Mouse (Mus musculus): Measurements from ENCODE around the gene Dock2.

The Dock2 gene

DNA sequence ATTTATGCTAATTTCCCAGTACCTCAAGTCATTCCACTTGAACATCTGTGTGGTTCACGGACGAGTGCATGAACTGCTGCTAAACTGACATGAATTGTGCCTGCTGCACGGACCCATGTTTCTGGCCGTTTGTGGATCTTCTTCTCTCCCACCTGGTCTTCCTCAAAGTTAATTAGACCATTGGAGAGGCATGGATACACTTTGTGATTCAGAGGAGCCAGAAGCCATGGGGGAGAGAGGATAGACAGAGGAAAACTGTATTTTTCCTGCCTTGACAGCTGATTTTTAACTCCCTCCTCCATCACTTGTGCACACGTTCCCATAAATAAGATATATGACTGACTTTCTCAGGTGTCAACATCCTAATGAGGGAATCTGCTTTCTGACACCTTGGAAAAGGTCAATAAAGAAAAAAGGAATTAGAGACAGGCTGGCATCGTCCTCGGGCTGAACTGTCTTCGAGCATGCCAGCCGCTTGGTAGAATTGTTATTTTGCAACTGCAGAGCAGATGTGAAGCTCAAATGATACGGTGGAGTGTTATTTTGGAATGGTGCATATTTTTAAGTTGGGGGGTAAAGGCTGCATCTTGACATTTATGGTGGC is 434.1 kb downstream of the Dock2 start:
- DNase-seq (ENCODE audit: low spot score in 2 of 2): no peak

DNA sequence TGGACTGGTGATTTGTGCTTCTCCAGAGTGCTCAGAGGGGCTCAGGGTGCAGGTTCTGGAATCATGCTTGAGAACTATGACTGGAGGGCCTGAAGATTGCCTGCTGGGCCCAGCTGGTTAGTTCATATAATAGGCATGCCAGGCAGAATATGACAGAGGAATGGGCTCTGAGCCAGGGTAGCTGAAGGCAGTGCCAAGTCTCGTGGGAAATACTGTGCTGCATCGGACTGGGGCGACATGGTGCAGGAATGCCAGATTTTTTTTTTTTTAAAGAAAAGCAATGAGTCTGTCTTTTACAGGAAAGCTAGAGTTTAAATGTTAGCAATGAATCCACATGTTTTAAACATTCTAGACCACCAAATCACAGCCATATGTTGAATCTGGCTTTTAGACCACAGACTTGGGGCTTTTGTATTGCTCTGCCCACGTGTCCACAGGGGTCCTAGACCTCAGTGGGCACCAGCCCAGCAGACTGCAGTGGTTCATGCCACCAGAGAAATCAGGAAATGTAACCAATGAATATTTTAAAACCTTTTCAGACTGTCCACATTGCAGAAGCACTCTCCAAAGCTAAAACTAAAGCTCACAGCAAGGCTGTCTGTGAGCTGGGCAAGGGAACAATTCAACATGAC is 435.3 kb downstream of the Dock2 start:
- peak; percentile 64 to 66 for DNase-seq (ENCODE audit: low spot score in 2 of 2)

DNA sequence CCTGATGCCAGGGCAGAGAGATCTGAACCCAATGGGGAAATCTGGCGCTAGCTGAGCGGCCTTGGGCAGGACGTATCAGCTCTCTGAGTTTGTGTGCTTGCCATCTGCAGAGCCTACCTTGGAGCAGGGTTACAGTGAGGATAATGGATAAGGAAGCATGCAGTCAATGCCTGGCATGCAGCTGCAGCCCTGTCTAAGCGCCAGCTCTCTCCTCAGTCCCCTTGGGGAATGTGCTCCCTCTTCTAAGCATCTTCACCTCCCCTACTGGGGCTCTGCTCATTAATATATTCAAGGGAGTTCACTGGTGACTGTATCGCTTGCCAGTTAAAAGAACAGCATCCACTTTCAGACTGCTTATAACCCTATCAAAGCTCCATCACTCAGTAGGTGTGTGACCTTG is 439.4 kb downstream of the Dock2 start:
- DNase-seq (ENCODE audit: low spot score in 2 of 2): no peak

DNA sequence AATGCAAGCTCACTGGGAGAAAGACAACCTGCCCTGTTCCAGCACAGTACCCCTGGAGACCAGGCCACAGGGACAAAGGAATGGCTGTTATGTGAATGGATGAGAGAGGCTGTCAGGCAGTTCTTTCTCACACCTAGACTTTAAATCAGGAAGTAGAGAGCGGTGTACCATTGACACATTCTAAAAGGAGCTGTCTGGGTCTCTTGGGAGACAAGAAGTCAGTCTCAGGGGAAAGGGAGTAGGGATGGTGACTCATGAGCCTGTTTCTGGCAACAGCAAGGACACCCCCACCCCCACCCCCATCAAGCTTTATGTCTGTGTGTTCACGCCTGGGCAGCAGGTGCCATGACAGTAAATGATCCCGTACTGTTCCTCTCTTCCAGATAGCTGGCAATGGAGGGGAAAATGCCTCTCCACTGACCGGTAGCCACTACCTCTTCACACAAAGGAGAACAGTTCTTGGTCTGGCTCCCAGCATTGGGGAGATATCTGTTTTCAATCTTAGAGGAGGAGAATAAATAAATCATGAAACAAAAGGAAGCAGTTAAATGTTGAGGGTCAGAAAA is 439.9 kb downstream of the Dock2 start:
- no peak for DNase-seq (ENCODE audit: low spot score in 2 of 2)

DNA sequence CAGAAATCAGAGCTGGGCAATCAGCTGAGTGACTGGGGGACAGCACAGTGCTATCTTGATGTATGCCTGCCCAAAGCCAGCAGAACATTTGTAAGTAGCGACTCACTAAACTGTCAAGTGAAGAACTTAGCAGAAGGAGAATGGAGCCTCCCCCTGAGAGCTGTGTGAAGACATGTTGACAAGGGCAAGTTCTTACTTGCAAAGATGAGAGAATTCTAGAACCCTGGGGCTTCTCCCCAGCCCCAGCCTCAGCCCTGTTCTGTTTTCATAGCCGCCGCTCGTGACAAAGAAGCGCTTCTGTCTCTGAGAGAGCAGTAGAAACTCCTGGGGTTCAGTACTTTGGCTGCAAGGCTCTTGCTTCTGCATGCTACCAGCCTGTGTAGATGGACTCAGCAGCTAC is 444.0 kb downstream of the Dock2 start:
- DNase-seq (ENCODE audit: low spot score in 2 of 2): no peak

DNA sequence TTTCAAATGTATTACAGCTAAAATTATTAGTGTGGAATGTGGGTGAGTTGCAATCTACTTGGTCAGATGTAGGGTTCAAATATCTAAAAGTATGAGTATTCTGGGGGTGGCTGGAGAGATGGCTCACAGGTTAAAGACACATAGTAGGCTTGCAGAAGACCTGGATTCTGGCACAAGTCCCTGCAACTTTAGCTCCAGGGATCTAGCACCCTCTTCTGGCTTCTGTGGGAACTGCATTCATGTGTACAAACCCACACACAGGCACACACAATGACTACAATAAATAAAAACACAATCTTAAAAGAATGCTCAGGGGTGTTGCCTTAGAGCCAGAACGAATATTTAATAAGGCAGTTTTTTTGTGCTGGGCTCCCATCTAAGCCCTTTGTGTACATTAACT is 445.8 kb downstream of the Dock2 start:
- DNase-seq (ENCODE audit: low spot score in 2 of 2): no peak

DNA sequence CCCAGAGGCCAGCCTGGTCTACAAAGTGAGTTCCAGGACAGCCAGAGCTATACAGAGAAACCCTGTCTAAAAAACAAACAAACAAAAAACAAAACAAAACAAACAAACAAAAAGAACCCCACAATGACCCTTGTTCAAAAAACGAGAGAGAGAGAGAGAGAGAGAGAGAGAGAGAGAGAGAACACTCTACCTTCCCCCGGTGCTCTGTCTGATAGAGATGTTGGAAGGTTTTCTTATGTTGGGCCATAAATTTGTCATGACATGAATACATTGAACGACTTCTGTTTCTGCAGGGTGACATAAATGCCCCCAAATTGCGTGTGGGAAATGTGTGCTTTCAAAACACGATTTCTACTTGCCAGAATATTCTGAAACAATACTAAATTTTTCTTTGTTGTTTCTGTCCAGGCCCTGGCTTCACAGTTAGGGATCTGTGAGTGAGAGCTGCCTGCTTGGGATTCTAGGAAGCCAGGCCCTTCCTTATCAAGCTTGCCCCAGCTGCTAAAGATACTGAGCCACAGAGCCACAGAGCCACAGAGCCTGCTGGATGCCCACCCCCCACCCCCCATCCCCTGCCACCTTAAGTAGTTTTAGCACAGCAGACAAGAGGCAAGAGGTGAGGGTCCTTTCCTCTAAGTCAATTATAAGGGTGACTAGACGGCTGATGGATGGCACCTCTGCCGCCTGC is 451.2 kb downstream of the Dock2 start:
- no peak for DNase-seq (ENCODE audit: low spot score in 2 of 2)

DNA sequence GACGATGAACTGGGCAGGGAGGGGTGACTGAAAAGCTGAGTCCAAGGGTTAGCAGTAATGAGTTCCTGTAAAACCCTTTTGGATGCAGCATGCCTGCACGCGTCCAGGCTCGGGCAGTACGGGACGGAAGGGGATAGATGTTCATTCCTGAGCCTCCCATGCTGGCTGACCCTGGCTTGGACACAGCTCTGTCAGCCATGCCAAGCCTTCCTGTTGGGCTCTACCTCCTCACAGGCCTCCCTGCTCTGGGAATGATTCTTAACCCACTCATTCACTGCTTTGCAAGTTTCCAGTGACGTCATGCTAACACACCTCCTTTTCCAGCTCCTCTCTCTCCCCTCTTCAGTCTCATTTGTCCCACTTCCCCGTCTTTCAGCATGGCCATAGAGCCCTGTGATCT is 460.0 kb downstream of the Dock2 start:
- no peak for DNase-seq (ENCODE audit: low spot score in 2 of 2)

DNA sequence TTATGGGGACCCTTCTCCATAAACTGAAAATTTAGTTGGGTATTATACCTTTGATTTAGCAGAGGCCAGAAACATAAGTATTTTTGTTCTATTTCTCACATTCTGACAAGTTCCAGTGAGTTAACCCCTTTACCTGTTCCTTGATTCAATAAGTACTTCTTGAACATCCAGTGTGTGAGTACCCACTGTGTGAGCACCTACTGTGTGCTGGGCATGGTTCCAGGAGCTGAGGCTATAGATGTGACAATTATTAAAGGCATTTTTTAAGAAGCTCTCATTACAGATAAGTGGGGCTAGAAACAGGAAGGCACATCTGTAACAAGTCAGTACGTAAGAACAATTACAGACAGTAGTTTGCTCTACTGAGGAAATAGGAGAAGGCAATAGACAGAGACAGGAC is 464.4 kb downstream of the Dock2 start:
- DNase-seq (ENCODE audit: low spot score in 2 of 2): no peak

DNA sequence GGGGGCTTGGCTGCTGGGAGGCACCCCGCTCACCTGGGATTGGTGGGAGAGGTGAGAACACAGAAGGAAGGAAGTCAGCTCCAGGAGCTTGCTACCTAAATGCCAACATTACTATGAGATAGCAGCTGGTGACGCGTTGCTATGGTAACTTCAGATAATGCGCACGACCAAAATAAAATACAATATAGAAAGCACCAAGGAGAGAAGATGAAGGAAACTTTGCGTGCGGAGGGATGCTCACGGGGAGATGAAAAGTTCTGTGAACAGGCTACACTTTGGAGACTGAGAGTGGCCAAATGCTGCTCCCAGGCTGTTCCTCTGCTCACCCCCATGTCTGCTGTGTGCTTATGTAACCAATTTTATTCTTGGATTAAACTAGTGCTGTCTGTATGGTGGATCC is 466.7 kb downstream of the Dock2 start:
- no peak for DNase-seq (ENCODE audit: low spot score in 2 of 2)

DNA sequence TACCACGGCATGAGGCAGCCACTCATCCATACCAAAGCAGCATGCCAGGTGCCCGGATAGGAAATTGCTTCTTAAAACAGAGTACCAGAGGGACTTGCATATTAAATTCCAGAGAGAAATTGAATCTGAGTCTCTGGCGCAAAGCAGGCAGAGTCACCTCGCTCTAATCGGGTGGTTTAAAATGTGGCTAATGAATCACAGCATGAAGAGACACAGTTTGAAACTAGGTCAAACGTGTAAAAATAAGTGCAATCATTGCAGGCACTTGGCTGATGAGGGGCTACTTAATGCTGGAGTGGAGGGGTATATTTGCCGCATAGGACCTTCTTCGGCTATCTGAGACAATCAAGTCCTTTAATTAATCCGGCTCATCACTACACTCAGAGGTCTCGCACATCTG is 467.5 kb downstream of the Dock2 start:
- no peak for DNase-seq (ENCODE audit: low spot score in 2 of 2)

DNA sequence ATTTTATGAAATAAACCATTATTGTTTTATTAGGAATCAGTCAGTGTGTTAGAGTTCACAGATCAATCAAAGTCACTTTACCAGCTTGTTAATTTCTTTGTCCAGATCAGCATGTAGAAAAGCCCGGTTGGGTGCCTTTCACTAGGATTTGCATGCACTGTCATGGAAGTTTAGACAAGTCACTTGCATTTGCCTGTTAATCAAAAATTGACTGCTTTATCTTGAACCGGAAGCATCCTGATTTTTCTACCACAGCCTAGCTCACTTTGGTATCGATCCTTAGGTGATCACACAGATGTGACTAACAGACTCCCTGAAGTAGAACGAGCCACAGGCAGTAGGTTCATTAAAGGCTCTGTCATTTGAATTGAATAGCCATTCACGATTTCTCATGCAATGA is 468.3 kb downstream of the Dock2 start:
- no peak for DNase-seq (ENCODE audit: low spot score in 2 of 2)

DNA sequence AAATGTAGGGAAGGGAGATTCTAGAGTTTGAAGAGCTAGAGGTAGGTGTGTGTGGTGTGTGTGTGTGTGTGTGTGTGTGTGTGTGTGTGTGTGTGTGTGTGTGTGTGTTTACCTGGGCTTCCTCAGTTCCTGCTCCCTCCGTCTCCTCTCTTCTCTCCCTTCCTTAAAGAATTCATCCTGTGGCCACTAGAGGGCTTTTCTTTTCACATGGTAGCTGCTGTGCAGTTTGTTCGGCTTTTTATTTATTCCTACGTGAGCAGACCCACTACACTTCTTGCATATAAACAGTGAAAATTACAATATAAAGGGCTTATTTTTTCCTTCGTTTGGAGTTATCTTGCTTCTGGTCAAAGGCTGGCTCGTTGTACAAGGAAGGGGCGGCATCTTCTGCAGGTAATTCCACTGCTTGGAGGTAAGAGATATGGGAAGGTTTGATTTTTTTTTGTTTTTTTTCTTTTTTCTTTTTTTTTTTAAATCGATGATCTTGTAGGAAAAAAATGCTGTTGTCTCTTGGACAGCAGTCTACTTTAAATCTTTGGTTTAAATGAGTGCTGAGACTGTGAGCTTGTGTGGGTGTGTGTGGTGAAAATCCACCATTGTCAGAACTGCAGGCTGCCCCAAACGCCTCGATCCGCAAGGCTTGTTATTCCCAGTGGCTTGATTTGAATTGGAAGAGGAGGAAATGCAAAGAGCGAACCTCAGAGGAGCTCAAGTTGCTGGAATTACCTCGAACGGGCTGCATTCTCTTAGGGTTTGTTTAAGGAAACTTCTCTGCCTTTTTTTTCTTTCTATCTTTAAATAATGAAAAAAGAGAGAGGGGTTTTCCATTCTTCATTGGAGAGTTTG is 468.9 kb downstream of the Dock2 start, which contains the start of gene Fam196b:
Gene Fam196b, plus strand, starts transcription at position 289 of the 846 bp plus-strand sequence.
- peak in 1 of 2 experiments; percentile 12 for DNase-seq (ENCODE audit: low spot score in 2 of 2)

DNA sequence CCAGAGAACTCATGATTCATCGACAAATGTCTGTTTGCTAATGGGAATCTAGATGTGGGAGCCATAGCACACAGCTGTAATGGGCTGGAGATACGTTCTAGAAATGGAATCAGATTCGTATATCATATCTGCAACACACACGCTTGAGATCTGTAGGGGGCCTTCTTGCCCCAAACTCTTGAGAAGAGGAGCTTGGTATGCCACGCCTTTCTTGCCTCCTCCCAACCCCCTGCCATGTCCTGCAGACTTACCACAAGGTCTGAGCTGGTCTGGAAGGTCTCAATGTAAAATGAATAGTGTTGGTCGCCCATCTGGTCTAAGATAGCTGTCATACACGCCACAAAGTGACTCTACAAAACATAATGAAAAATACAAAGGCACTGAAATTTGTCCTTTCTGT is 471.5 kb downstream of the Dock2 start:
- DNase-seq (ENCODE audit: low spot score in 2 of 2): no peak

DNA sequence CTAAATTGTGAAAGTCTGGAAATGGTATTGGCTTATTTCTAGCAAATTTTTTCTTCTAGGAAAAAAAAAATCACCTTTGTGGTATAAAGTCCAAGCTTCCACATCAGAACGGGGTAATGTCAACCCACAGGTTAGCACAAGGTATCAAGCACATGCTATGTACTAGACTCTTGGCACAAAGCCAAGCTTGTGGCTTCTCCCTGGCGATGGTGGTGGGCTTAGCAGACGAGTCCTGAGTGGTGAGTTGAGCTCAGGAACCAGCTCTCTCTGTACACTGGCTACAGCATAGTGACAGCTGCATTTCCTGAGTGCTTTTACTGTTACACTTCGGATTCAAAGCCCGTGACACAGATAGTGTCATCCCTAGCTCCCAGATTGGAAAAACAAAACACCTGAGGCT is 472.0 kb downstream of the Dock2 start:
- no peak for DNase-seq (ENCODE audit: low spot score in 2 of 2)

DNA sequence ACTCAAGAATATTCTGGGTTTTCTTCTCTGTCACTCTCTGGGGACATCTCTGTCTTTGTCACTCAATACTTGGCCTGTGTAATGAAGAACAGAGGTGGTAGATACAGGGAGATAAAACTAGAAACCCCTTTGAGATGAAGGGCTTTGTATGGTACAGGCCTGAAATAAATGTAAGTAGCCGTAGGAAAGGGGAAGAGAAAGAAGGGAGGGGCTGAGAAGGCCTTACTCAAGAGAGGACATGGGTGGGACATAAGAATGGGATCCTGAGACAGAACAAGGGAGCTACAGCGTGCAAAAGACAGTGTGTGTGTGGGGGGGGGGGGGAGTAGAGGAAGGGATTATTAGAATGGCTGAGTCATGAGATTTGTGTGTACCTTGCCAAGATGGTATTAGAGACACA is 474.3 kb downstream of the Dock2 start:
- no peak for DNase-seq (ENCODE audit: low spot score in 2 of 2)

DNA sequence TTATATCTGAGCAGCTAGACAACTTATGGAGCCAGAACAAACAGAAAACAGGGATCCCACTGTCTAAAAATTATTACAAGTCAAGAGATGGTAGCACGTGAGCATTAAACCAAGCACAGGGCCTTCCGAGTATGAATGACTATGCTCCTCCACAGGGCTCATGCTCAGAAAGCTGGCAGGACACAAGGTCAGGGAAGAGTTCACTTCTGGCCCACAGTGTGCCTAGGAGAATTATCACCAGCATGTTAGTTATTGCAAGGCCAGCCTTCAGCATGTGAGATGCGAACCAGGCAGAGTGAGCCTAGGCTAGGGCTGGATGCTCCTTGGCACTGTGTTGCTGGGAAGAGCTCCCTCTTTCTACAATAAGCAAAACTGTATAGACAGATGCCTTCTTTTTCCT is 475.0 kb downstream of the Dock2 start:
- DNase-seq (ENCODE audit: low spot score in 2 of 2): no peak

DNA sequence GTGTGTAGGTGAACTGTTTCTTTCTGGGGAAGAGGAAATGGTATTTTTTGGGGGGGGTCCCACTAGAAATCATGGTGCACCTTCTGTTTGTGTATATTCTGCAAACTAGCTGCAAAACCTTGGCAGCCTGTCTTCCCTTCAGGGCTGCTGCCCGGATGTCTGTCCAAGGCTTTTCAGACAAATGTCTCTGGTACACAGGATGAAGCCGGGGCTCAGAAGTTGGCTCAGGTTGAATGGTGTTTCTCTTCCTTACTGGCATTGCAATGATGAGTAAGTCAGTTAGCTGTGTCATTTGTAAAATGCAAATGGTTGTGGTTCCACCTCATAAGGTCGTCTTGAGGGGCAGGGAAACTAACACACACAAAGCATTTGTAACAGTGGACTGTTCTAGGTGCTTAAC is 477.5 kb downstream of the Dock2 start:
- DNase-seq (ENCODE audit: low spot score in 2 of 2): no peak

DNA sequence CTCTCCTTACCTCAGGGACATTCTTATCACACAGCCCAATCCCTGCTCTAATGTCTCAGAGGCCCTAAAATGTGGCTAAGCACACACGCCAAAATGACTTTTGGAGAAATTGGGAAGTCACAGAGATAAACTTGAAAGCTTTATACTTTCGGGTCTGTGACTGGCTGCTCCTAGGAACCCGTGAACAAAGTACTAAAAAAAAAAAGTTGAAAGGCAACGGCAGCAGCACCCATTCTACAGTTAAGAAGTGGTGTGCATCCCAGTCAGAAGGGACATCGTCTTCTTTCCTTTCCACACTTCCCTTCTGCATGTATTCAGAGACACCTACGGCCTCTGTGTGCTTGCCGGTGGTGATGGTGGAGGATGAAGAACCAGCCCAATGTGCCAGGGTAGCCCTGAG is 483.6 kb downstream of the Dock2 start:
- no peak for DNase-seq (ENCODE audit: low spot score in 2 of 2)

DNA sequence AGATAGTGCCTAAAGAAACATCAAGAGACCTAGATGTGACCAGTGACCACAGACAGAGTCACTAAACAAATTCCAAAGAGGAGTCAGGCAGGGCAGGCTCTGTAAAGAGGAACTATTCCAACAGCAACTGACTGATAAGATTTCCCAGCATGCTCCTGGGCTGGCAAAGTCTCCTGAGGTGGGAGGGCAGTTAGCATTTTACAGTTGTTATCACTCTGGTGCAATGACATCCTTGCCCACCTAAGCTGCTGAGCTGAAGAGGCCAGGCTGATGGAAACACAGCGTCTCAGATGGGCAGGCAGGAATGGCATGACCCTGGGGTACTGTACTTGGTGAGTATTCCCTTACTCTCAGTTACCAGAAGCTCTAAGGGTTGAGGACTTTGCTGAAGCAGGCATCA is 484.1 kb downstream of the Dock2 start:
- DNase-seq (ENCODE audit: low spot score in 2 of 2): no peak

DNA sequence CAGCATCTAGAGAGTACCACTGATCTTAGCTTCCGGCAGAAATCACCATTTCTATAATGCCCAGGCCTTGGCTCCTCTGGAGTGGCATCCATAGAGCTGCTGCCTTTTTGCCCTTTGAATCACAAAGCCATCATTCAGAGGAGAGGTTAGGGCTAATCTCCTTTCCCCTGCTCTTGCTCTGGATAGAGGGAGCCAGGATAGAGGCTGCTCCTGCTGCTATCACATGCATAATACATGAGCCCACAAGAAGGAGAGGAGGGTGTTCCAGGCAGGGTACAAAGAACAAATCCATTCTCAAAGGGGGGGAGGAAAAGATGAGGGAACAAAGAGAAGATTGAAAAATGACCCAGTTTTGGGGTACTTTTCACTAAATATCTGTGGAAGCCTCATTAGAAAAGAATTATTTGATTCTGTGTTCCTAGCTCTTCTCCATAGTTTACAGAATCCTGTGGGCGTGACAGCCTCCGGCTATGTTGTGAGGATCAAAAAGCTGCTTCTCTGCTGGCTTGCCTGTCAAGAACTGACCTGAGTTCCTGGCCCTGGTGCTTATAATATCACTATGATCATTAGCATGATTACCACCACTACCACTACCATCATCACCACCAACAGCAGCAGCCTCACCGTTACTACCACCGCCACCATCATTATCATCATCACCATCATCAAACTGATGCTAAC is 485.9 kb downstream of the Dock2 start:
- no peak for DNase-seq (ENCODE audit: low spot score in 2 of 2)

DNA sequence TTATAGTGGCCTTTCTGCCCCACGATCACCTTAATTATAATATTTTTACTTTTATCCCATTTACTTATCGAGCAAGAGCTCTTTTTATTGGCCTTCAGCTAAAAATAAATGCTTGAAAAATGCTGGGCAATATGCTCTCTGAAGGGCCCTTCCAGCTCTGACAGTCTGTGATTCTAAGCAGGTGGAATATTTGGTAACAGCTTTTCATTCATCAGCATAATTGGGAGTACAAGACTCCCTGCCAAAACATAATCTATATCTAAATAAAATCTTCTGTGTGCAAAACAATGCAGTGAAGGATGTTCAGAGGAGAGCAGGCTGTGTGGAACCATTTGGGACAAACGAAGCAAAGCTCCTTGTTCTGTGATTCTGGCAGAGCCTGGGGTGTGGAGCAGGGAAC is 492.4 kb downstream of the Dock2 start:
- no peak for DNase-seq (ENCODE audit: low spot score in 2 of 2)

All from frontal cortex, postnatal 10 days (tissue).